Mouse (Mus musculus): ENCODE measurements at regions not wholly inside any gene's neighbourhood (a gene's known extent, or its start where the extent isn't known, plus 50 kb on each side); places are given as distances from the start of the nearest gene placed in this dataset.
A peak's percentile ranks its signal among the peaks of the same experiment; 100 is the strongest.

DNA sequence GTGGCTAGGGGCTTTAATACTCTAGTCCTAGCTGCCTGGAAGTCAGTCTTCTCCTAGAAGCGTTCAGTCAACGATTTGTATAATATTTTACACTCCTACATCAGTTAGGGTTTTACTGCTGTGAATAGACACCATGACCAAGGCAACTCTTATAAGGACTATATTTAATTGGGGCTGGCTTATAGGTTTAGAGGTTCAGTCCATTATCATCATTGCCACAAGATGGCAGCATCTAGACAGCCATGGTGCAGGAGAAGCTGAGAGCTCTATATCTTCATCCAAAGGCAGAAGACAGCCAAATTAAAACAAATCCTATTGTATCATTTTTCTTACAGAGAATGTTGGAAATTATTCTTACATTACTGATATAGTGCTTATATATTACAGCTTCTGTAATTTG, 167.0 kb upstream of the Ndn start:
- WGBS: 60% methylated on average over 2 of the region's 2 CpGs
- no peak for ATAC-seq
- H3K4me3 ChIP-seq (replicated peaks; ENCODE audit: low read length): no peak overlapping the region

GRCm38 (mm10) chr7:62208529-62208928, 137.8 kb upstream of the Ndn start:
- H3K9me3 ChIP-seq (ENCODE audit: control insufficient read depth, low read length): no peaks in the 10 kb centered on the region
- H3K4me2 ChIP-seq (ENCODE audit: low read length): peak overlapping the region; percentile 60
- H3K4me1 ChIP-seq (replicated peaks; ENCODE audit: control insufficient read depth, insufficient read depth, low read length): no peaks in the 10 kb centered on the region
- H3K27me3 ChIP-seq (replicated peaks; ENCODE audit: control insufficient read depth, insufficient read depth, low read length): no peaks in the 10 kb centered on the region
- H3K36me3 ChIP-seq (ENCODE audit: control insufficient read depth, insufficient read depth): 0 out of 2 replicates have a peak, but pooled peaks cover 6% of the 10 kb centered on the region
- peak overlapping the region; percentile 39 for H3K4me3 ChIP-seq (replicated peaks; ENCODE audit: low read length)
- no peak overlapping the region for H3K9ac ChIP-seq (replicated peaks; ENCODE audit: low read depth, low read length)
- ATAC-seq: no peak; the same call in 1 of the 2 replicates
- no peak overlapping the region for H3K27ac ChIP-seq (ENCODE audit: low read length)

More for the DNA sequence above, 167.0 kb upstream of the Ndn start:
- Histone ChIP-seq H3K27ac (ENCODE audit: low read length) (no peak overlapping the region), H3K36me3 (ENCODE audit: control insufficient read depth, insufficient read depth) (no peaks in the 10 kb centered on the region), H3K27me3 (replicated peaks; ENCODE audit: control insufficient read depth, insufficient read depth, low read length) (no peaks in the 10 kb centered on the region), H3K9ac (replicated peaks; ENCODE audit: low read depth, low read length) (no peak overlapping the region), H3K4me1 (replicated peaks; ENCODE audit: control insufficient read depth, insufficient read depth, low read length) (no peaks in the 10 kb centered on the region), H3K4me2 (ENCODE audit: low read length) (no peak overlapping the region), H3K9me3 (ENCODE audit: control insufficient read depth, low read length) (no peaks in the 10 kb centered on the region)

DNA sequence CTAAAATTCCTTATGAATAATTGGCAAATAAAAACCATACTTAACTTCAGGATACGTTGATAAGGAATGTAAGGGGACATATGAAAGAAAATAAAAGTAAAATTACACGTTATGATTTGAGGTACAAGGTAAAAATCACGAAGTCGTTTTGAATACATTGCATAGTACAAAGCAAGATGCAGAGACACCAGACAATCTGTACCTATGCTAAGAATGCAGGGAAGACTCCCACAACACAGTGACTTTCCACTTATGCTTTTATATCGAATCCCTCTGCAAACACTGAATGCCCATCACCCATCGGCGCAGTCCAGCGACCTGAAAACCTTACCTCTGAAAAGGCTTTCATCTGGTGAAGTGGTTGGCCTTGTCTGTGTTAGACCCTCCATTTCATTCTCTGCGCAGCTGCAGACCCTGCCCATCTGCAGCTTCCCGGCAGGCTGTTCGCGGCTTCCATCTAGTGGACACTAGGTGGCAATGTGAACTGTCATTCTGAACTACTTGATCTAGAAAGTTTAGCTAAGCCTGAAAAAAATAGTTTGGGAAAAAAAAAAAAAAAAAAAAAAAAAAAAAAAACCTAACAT, 137.2 kb upstream of the Ndn start:
- no peaks in the 10 kb centered on the region for H3K9me3 ChIP-seq (ENCODE audit: control insufficient read depth, low read length)
- peak overlapping the region; percentile 53 for H3K4me3 ChIP-seq (replicated peaks; ENCODE audit: low read length)
- H3K27ac ChIP-seq (ENCODE audit: low read length): no peak overlapping the region
- peak overlapping the region; percentile 63 for H3K9ac ChIP-seq (replicated peaks; ENCODE audit: low read depth, low read length)
- peak overlapping the region; percentile 31 for H3K4me2 ChIP-seq (ENCODE audit: low read length)
- no peaks in the 10 kb centered on the region for H3K4me1 ChIP-seq (replicated peaks; ENCODE audit: control insufficient read depth, insufficient read depth, low read length)
- H3K36me3 ChIP-seq (ENCODE audit: control insufficient read depth, insufficient read depth): 0 out of 2 replicates have a peak, but pooled peaks cover 6% of the 10 kb centered on the region
- H3K27me3 ChIP-seq (replicated peaks; ENCODE audit: control insufficient read depth, insufficient read depth, low read length): no peaks in the 10 kb centered on the region
- 28% methylated on average over 12 of the region's 12 CpGs for WGBS
- peak; percentile 98 for ATAC-seq

DNA sequence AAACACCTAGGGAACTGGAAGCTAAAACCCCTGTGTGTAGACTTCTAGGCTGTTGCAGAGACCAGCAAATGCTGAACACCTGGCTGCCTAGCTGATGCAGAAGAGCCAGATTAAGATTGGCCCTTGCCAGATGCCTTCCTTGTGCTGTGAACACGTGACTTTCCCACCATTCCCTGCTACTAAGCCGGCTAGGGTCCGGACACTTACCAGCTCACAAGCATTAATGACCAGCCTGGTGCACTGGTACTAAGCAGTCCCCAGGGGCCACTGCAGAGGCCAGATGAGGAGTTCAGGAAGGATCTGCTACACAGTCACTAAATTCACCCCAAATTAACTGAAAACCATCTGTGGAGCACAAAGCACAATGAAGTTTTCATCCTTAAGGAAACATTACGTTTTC, 121.2 kb upstream of the Ndn start:
- no peaks in the 10 kb centered on the region for H3K36me3 ChIP-seq (ENCODE audit: control insufficient read depth, insufficient read depth)
- H3K27me3 ChIP-seq (replicated peaks; ENCODE audit: control insufficient read depth, insufficient read depth, low read length): no peaks in the 10 kb centered on the region
- H3K4me3 ChIP-seq (replicated peaks; ENCODE audit: low read length): no peak overlapping the region
- 34% methylated on average over 4 of the region's 4 CpGs for WGBS
- no peak overlapping the region for H3K4me2 ChIP-seq (ENCODE audit: low read length)
- no peaks in the 10 kb centered on the region for H3K9me3 ChIP-seq (ENCODE audit: control insufficient read depth, low read length)
- no peak for ATAC-seq
- H3K9ac ChIP-seq (replicated peaks; ENCODE audit: low read depth, low read length): no peak overlapping the region
- H3K4me1 ChIP-seq (replicated peaks; ENCODE audit: control insufficient read depth, insufficient read depth, low read length): no peaks in the 10 kb centered on the region
- no peak overlapping the region for H3K27ac ChIP-seq (ENCODE audit: low read length)

GRCm38 (mm10) chr7:62227727-62228126, 118.6 kb upstream of the Ndn start:
- no peaks in the 10 kb centered on the region for H3K27me3 ChIP-seq (replicated peaks; ENCODE audit: control insufficient read depth, insufficient read depth, low read length)
- no peaks in the 10 kb centered on the region for H3K36me3 ChIP-seq (ENCODE audit: control insufficient read depth, insufficient read depth)
- H3K4me2 ChIP-seq (ENCODE audit: low read length): no peak overlapping the region
- H3K27ac ChIP-seq (ENCODE audit: low read length): no peak overlapping the region
- ATAC-seq: no peak
- no peaks in the 10 kb centered on the region for H3K9me3 ChIP-seq (ENCODE audit: control insufficient read depth, low read length)
- H3K9ac ChIP-seq (replicated peaks; ENCODE audit: low read depth, low read length): no peak overlapping the region
- H3K4me1 ChIP-seq (replicated peaks; ENCODE audit: control insufficient read depth, insufficient read depth, low read length): peaks cover 5% of the 10 kb centered on the region
- no peak overlapping the region for H3K4me3 ChIP-seq (replicated peaks; ENCODE audit: low read length)
- 4% methylated on average over 1 of the region's 1 CpGs for WGBS

GRCm38 (mm10) chr7:62230713-62231112, 115.7 kb upstream of the Ndn start:
- peaks cover 5% of the 10 kb centered on the region for H3K4me1 ChIP-seq (replicated peaks; ENCODE audit: control insufficient read depth, insufficient read depth, low read length)
- no peaks in the 10 kb centered on the region for H3K27me3 ChIP-seq (replicated peaks; ENCODE audit: control insufficient read depth, insufficient read depth, low read length)
- no peaks in the 10 kb centered on the region for H3K9me3 ChIP-seq (ENCODE audit: control insufficient read depth, low read length)
- peak overlapping the region; percentile 32 for H3K4me3 ChIP-seq (replicated peaks; ENCODE audit: low read length)
- H3K27ac ChIP-seq (ENCODE audit: low read length): peak overlapping the region; percentile 37; the same call in 1 of the 2 replicates
- H3K4me2 ChIP-seq (ENCODE audit: low read length): peak overlapping the region; percentile 48
- peak overlapping the region; percentile 54; the same call in 1 of the 2 replicates for H3K9ac ChIP-seq (replicated peaks; ENCODE audit: low read depth, low read length)
- peak; percentile 22; the same call in 1 of the 2 replicates for ATAC-seq
- H3K36me3 ChIP-seq (ENCODE audit: control insufficient read depth, insufficient read depth): no peaks in the 10 kb centered on the region
- 14% methylated on average over 2 of the region's 2 CpGs for WGBS

- Histone ChIP-seq H3K4me2 (ENCODE audit: low read length) (peak overlapping the region; percentile 48), H3K9ac (replicated peaks; ENCODE audit: low read depth, low read length) (peak overlapping the region; percentile 54; the same call in 1 of the 2 replicates)
Measured at GRCm38 (mm10) chr7:62231120-62231574, 115.2 kb upstream of the Ndn start.

DNA sequence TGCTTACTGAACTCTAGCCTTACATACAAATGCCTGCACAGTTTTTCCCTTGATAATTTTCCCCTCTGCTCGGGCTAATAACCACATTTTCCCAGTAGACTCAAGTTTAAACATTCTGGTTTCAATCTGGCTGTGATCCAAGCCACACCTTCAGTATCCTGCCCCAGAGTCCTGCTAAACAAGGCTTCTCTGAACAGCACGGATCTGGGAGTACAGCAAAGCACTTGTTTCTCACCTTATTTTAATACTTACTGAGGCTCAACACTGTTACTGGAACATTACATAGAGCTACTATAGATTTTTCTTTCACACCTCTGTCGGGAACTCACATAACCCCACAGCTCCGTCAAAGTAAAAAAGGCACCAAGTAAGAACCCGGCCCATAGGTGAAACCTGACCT, 114.3 kb upstream of the Ndn start:
- Histone ChIP-seq H3K36me3 (ENCODE audit: control insufficient read depth, insufficient read depth) (no peaks in the 10 kb centered on the region), H3K27me3 (replicated peaks; ENCODE audit: control insufficient read depth, insufficient read depth, low read length) (no peaks in the 10 kb centered on the region), H3K4me1 (replicated peaks; ENCODE audit: control insufficient read depth, insufficient read depth, low read length) (peaks cover 5% of the 10 kb centered on the region), H3K4me3 (replicated peaks; ENCODE audit: low read length) (no peak overlapping the region), H3K4me2 (ENCODE audit: low read length) (no peak overlapping the region), H3K27ac (ENCODE audit: low read length) (no peak overlapping the region), H3K9me3 (ENCODE audit: control insufficient read depth, low read length) (no peaks in the 10 kb centered on the region), H3K9ac (replicated peaks; ENCODE audit: low read depth, low read length) (no peak overlapping the region)
- 44% methylated on average over 5 of the region's 5 CpGs for WGBS
- ATAC-seq: no peak

More at GRCm38 (mm10) chr7:62231120-62231574, 115.2 kb upstream of the Ndn start:
- Histone ChIP-seq H3K9me3 (ENCODE audit: control insufficient read depth, low read length) (no peaks in the 10 kb centered on the region), H3K27me3 (replicated peaks; ENCODE audit: control insufficient read depth, insufficient read depth, low read length) (no peaks in the 10 kb centered on the region), H3K4me3 (replicated peaks; ENCODE audit: low read length) (peak overlapping the region; percentile 32), H3K4me1 (replicated peaks; ENCODE audit: control insufficient read depth, insufficient read depth, low read length) (peaks cover 5% of the 10 kb centered on the region), H3K36me3 (ENCODE audit: control insufficient read depth, insufficient read depth) (no peaks in the 10 kb centered on the region), H3K27ac (ENCODE audit: low read length) (peak overlapping the region; percentile 37; the same call in 1 of the 2 replicates)
- ATAC-seq: peak; percentile 96
- 19% methylated on average over 13 of the region's 13 CpGs for WGBS

DNA sequence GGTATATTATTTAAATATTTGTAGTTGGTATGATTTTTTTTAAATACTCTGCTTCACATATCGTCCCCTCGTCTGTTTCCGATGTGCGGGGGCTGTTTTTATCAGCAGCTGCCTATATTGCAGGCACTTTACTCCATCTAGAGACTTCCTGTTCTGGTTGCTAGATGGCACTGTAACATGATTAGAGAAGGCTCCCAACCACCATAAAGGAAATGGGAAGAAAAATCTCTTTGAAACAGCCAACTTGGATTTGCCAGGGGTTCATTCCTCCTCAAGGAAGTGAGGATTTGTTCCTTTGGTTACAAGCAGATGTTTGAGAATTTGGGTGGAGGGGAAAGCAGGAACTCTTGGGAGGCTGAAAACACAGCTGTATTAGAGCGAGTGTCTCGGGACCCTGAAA, 112.3 kb upstream of the Ndn start:
- H3K9me3 ChIP-seq (ENCODE audit: control insufficient read depth, low read length): no peaks in the 10 kb centered on the region
- 52% methylated on average over 6 of the region's 6 CpGs for WGBS

More for the DNA sequence above, 112.3 kb upstream of the Ndn start:
- no peak overlapping the region for H3K4me2 ChIP-seq (ENCODE audit: low read length)
- H3K4me3 ChIP-seq (replicated peaks; ENCODE audit: low read length): no peak overlapping the region
- no peak overlapping the region for H3K27ac ChIP-seq (ENCODE audit: low read length)
- no peak for ATAC-seq
- H3K9ac ChIP-seq (replicated peaks; ENCODE audit: low read depth, low read length): no peak overlapping the region
- H3K4me1 ChIP-seq (replicated peaks; ENCODE audit: control insufficient read depth, insufficient read depth, low read length): peaks cover 5% of the 10 kb centered on the region
- H3K27me3 ChIP-seq (replicated peaks; ENCODE audit: control insufficient read depth, insufficient read depth, low read length): no peaks in the 10 kb centered on the region
- H3K36me3 ChIP-seq (ENCODE audit: control insufficient read depth, insufficient read depth): no peaks in the 10 kb centered on the region
